Mouse (Mus musculus) spleen, adult 2 months (tissue): Measurements from ENCODE around the gene Fgfr2.

Experiments used
- CTCF ChIP-seq: fragments of 200-500 bp; IDR thresholded peaks from 2 replicates; pipeline ENCODE4 v1.5.1; 2011; ENCODE audit warnings: mild to moderate bottlenecking, inconsistent platforms; ENCODE audit not compliant: insufficient read depth, insufficient read length, insufficient replicate concordance; ENCODE audit errors: extremely low read depth
- POLR2A ChIP-seq: fragments of 200-500 bp; IDR thresholded peaks from 2 replicates; pipeline ENCODE4 v1.6.1; 2011; ENCODE audit warnings: low read depth, low read length, inconsistent platforms

DNA sequence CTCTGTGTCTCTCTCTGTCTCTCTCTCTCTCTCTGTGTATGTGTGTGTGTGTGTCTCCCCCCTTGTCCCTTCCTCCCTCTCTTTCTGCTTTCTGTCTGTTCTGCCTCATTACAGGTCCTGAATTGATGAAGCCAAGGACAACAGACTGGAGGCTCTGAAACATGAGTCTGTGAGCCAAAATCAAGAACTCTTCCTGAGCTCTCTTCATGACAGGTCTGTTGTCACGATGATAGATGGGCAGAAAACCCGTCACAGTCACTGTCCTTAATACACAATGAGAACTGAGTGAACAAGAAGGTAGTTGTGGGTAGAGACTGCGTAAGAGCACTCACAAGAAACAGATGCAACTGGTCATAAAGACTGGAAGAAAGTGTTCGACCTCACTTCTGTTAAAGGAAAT lies 762.8 kb downstream of the Fgfr2 start:
- TF ChIP-seq POLR2A (no peak), CTCF (no peak)
